Mouse (Mus musculus) 3134 (cell line): Measurements from ENCODE around the gene Akap12.
A peak's percentile ranks its signal among the peaks of the same experiment; 100 is the strongest.

Experiments used
- DNase-seq: peaks from one replicate; pipeline ENCODE4 v3.0.0-alpha.2; 2011; ENCODE audit warnings: low spot score; ENCODE audit not compliant: insufficient read length; ENCODE audit errors: extremely low read depth

Akap12 gene

GRCm38 (mm10) chr10:4266041-4266930 lies at the start of gene Akap12:
Gene Akap12, plus strand, starts transcription at chr10:4266380.
- no peak for DNase-seq

- DNase-seq: no peak
These were observed 35.4 kb upstream of the Akap12 start for GRCm38 (mm10) chr10:4230563-4231359.

- DNase-seq: no peak
These were observed 33.1 kb upstream of the Akap12 start for GRCm38 (mm10) chr10:4233102-4233501.

- no peak for DNase-seq
These were observed 26.2 kb upstream of the Akap12 start for GRCm38 (mm10) chr10:4239794-4240574.

- DNase-seq: no peak
These were observed 22.4 kb upstream of the Akap12 start for GRCm38 (mm10) chr10:4243591-4244300.

GRCm38 (mm10) chr10:4245812-4246211 lies 20.4 kb upstream of the Akap12 start:
- DNase-seq: no peak

GRCm38 (mm10) chr10:4246407-4246806 lies 19.8 kb upstream of the Akap12 start:
- peak; percentile 57 for DNase-seq

GRCm38 (mm10) chr10:4249235-4249845 lies 16.8 kb upstream of the Akap12 start:
- DNase-seq: no peak

- DNase-seq: peak; percentile 19
These were observed 15.5 kb upstream of the Akap12 start for GRCm38 (mm10) chr10:4250681-4251080.

GRCm38 (mm10) chr10:4253613-4254012 lies 12.6 kb upstream of the Akap12 start:
- DNase-seq: no peak

- no peak for DNase-seq
These were observed 11.7 kb upstream of the Akap12 start for GRCm38 (mm10) chr10:4254459-4254858.

GRCm38 (mm10) chr10:4260925-4261324 lies 5.3 kb upstream of the Akap12 start:
- DNase-seq: no peak

- no peak for DNase-seq
These were observed 4.7 kb upstream of the Akap12 start for GRCm38 (mm10) chr10:4261359-4261952.

- no peak for DNase-seq
These were observed 539 bp upstream of the Akap12 start for GRCm38 (mm10) chr10:4265641-4266040.

- no peak for DNase-seq
These were observed 741 bp downstream of the Akap12 start for GRCm38 (mm10) chr10:4266931-4267310.

GRCm38 (mm10) chr10:4267481-4267880 lies 1.3 kb downstream of the Akap12 start:
- no peak for DNase-seq

GRCm38 (mm10) chr10:4268140-4268539 lies 2.0 kb downstream of the Akap12 start:
- no peak for DNase-seq

GRCm38 (mm10) chr10:4275572-4275971 lies 9.4 kb downstream of the Akap12 start:
- DNase-seq: no peak

GRCm38 (mm10) chr10:4276081-4276480 lies 9.9 kb downstream of the Akap12 start:
- no peak for DNase-seq
